Mouse (Mus musculus): ENCODE results near the gene Zdhhc17.

The Zdhhc17 gene

DNA sequence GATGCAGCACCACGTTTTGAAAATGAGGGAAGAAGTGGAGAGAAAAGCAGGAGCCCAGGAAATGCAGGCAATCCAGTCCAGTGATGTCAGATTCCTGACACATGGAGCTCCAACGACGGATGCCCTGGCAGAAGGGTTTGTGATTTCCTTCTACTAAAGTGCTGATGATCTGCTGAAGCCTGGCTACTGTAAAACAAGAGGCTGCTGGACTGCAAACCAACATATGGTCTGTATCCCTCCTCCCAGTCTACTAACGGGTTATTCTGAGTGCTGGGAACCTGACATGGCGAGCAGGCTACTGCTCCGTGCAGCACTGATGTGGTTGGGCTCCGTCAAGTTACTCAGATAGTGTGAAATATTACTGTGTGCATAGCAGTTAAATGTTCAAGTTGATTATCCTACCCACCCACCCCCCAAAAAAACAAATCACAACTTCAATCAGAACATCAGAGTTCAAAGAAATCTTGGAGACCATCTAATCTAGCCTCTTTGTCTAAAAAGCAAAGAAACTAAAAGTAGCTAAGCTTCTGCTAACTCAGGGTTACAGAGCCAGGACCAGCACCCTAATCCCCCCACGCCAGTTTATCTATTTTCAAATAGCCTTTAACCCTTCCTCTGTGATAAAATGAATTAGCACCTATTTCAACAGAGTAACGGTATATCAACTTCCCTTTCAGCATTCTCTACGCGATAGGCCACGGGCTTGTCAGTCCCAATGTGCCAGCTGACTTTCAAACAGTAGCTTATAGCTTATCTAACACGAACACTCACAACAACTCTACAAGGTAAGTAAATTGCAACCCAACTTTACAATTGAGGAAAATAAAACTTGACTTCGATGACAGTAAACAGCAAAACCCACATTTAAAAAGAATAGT lies 4.1 kb downstream of the Zdhhc17 start:
- no peak for DNase-seq (ENCODE audit: low spot score)

- DNase-seq (ENCODE audit: low spot score) = no peak
Observed at GRCm38 (mm10) chr10:111004220-111004619, 5.7 kb downstream of the Zdhhc17 start.

DNA sequence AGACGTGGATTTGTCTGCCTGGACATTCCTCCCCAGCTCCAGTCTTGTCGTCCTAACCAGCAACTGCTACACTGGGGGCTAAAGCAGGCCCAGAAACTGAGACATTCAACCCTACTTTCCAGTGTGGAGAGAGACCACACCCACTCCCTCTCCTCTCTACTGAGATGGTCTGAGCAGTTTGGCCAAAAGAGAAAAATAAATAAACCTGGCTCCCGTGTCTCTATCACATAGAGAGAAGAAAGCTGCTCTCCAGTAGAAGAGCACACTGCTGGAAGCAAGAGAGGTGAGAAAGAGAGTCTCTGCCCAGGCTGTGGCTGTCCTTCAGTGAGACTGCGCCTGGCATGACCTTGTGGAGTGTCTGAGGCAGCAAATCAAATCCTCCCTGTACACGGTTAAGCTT lies 10.7 kb downstream of the Zdhhc17 start:
- DNase-seq (ENCODE audit: low spot score) = no peak

DNA sequence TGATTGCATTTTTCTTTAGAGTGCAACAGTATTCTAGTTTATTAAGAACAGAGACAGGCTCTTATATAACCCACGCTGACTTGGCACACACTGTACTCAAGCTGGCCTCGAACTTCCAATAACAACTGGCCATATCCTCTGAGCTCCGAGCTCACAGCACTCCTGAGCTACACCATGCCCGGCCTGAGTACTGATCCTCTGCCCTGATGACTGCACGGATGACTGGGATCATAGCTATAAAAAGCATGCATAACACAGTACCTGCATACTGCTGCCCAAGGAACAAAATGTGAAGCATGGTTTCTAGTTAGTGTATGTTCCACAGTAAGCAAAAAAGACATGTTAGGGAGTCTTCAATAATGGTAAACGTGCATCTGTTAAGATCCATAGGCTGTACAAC lies 12.8 kb downstream of the Zdhhc17 start:
- no peak for DNase-seq (ENCODE audit: low spot score)

- DNase-seq (ENCODE audit: low spot score) = no peak
Observed at GRCm38 (mm10) chr10:110994761-110995160, 15.2 kb downstream of the Zdhhc17 start.

GRCm38 (mm10) chr10:110993249-110993648 lies 16.7 kb downstream of the Zdhhc17 start:
- DNase-seq (ENCODE audit: low spot score) = no peak

DNA sequence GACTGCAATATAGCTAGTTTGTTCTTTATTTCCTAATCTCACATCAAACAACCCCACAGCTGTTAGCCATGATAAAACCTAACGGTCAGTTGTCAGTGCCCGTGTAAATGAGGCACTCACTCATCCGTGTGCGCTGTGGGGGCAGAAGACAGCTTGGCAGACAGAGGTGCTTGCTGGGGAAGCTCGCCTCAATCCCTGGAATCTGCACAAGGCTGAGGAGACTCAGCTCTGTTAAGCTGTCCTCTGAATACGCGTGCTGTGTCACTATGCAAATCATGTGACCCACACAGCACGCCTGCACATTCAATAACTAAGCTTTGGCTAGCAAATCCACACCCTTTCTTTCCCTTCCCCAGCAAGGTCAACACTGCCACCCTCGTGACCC lies 17.9 kb downstream of the Zdhhc17 start:
- no peak for DNase-seq (ENCODE audit: low spot score)

DNA sequence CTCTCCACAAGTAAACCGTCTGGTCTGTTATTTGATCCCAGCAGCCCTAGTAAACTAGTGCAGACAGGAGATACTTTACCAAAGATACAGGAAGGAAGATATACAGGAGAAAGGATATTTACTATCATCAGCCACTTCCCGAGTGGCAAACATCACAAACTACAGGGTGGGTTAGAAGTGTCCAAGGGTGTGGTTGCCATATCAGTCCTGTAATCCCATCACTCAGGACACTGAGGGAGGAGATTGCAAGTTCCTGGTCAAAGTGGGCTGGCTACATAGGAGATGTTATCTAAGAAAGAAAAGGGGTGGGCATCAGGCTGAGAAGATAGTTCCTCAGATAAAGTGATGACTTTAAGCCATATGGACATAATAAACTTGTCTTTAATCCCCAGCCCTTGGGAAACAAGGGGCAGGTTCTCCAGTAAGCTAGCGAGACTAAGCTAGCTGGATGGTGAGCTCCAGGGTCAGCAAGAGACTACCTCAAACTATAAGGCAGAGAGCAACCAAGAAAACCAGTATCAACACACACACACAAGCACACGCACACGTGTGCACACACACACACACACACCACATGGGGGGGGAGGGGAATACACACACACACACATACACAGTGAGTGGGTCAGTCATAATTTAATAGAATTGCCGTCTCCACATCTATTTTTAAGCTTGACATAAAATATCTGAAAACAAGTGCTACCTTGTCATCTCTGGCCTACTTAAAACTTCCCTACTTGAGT lies 18.5 kb downstream of the Zdhhc17 start:
- no peak for DNase-seq (ENCODE audit: low spot score)

DNA sequence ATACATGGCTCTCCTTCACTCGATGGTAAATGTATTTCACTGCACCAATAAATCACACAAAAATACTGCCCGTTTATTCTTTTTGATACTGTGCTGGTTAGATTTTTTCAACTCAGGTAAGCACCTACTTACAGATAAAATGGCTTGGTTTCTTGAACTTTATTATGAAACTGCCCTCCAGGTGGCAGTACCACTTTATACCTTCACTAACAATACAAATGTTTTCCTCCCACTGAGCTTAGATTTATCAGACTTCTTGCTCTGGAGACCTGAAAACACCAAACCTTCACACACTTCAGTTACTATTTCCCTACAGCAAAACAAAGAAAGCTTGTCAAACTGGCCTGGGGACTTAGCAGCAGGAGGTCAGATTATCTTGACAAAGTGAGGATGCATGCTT lies 20.2 kb downstream of the Zdhhc17 start:
- DNase-seq (ENCODE audit: low spot score) = no peak

DNA sequence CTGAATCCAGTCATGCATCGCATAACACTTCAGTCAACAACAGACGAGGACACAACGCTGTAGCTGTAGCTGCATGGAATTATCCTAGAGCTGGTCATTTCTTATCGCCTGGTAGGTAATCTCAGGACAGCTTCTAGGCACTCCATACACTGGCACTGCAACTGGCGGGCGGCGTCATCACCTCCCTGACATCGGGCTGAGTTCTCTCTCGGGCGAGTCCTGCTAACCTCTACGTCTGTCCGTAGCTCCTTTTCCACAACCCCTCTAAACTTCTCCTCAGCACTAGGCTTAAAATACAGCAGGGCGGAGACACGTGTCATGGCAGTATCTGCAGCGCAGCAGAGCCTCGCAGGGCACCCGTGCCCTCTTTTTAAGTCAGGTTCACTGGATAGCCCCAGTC lies 23.3 kb downstream of the Zdhhc17 start:
- no peak for DNase-seq (ENCODE audit: low spot score)

DNA sequence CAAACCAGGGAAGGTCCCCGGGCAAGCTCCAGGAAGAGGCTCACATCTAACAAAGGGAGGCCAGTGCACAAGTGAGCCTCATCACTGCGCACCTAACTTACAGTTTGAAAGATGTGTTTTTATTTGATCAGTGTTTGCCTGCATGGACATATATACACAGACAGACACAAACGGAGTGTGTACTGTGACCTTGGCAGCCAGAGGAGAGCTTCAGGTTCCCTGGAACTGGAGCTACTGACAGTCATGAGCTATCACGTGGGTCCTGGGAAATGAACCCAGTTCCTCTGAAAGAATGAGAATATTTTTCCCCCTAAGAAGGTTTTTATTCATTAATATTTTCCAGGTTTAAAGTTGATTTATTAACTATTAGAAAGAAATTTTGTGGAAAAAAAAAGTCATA lies 27.2 kb downstream of the Zdhhc17 start:
- no peak for DNase-seq (ENCODE audit: low spot score)

- DNase-seq (ENCODE audit: low spot score) = no peak
Observed at GRCm38 (mm10) chr10:110980441-110980840, 29.5 kb downstream of the Zdhhc17 start.

DNA sequence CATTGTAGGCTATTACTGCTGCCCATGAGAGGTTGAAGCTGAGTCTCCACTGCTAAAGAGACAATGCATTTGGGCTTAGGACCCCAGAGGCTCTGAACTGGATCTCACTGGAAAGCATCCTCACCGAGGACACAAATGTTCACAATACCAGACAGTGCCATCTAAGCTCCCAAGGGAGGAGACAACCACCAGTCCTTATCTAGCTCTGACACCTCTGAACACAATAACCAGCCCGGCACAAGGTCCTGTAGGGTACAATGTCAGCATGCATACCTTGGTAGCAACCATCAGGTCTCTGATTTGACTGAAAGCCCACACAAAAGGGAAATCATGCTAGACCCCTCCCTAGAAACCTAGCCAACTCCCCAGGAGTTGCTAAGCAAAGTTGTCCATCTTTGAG lies 30.5 kb downstream of the Zdhhc17 start:
- no peak for DNase-seq (ENCODE audit: low spot score)

DNA sequence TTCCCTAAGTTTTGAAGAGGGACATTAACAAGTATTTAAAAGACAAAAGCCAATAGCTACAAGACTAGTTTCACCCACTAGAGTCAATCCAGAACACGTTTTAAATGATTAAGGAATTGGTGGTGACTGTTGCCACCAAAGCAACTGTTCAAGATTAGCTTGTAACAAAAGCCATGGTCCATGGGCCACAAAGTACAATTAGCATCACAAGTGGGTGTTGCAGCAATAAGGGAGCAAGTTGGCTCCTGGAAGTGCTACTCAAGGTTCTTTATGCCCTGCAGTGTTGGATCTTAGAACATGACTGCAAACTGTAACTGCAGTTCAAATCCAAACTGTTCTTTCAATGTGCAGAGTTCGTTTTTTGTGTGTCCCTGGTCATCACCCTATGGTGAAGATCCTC lies 32.6 kb downstream of the Zdhhc17 start:
- DNase-seq (ENCODE audit: low spot score) = no peak

GRCm38 (mm10) chr10:110976046-110976445 lies 33.9 kb downstream of the Zdhhc17 start:
- DNase-seq (ENCODE audit: low spot score) = no peak

- DNase-seq (ENCODE audit: low spot score) = no peak
Observed at GRCm38 (mm10) chr10:110974885-110975284, 35.1 kb downstream of the Zdhhc17 start.

- DNase-seq (ENCODE audit: low spot score) = no peak
Observed at GRCm38 (mm10) chr10:110974463-110974862, 35.5 kb downstream of the Zdhhc17 start.

DNA sequence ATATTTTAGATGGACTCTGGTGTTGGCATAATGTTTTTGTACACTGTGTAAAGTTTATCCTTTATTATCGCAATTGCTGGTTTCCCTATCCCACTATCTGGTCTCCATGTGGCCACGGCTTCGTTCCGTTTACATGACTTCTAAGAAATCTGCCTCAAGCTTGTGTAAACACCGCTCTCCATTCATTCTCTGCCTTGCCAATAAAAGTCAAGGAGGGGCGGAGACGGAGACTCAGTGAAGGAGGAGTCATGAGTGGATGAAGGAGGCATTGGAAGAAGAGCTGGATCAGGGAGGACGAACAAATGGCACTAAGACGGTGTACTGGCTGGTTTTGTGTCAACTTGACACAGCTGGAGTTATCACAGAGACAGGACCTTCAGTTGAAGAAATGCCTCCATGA lies 37.9 kb downstream of the Zdhhc17 start:
- no peak for DNase-seq (ENCODE audit: low spot score)

DNA sequence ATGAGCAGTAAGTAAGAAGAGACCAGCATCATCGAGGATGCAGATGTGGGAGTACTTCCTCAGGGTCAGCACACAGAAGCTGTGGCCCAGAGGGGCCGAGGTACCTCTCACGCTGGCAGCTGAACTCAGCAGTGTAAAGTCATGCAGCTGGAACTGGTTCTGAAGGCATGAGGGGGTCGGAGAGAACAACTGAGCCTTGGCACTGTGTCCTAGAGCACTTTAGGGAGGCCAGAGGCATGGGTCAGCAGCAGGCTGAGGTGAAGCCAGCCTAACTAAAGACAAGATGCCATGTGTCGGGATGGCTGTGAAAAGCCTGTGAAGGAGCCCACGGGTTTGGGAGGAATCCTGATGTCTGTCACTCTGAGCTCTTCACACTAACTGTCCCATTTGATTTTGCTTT lies 38.5 kb downstream of the Zdhhc17 start:
- DNase-seq (ENCODE audit: low spot score) = no peak

- no peak for DNase-seq (ENCODE audit: low spot score)
Observed at GRCm38 (mm10) chr10:110971044-110971443, 38.9 kb downstream of the Zdhhc17 start.

DNA sequence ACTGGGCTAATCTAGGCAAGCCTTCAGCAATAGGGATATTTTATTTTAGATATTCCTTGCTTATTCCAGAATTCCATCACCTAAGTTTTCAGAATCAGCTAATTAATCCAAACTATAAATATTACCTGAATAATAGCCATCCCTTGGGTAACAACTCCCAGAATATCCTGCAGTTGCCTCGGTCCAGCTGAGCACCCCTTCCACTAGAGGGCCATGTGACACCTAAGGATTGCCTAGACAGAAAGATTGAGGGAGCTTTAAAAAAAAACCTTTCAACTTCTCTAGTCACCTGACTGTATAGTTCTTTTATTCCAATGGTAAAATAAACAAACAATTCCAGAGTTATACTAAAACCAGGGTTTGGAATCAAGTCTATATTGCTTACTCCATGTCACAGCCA lies 47.8 kb downstream of the Zdhhc17 start:
- DNase-seq (ENCODE audit: low spot score) = no peak

DNA sequence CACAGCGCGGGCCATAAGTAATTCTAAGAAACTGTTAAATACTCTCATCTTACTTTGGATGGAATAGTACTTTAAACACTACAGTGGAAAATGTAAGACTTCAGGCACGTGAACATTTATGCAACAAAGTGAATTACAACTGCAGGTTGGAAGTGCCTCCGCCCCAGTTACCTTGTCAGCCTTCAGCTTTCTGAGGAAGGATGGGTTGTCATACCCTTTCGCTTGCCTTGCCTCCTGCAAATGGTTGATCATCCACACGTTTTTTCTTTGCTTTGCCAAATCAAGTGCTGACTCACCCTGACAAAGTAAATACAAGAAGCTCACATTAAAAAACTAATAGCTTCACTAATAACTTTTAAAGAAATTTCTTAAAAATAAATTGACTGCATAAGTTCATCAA lies 49.1 kb downstream of the Zdhhc17 start:
- no peak for DNase-seq (ENCODE audit: low spot score)

GRCm38 (mm10) chr10:110959781-110960180 lies 50.2 kb downstream of the Zdhhc17 start:
- DNase-seq (ENCODE audit: low spot score) = no peak

- DNase-seq (ENCODE audit: low spot score) = no peak
Observed at GRCm38 (mm10) chr10:110958879-110959278, 51.1 kb downstream of the Zdhhc17 start.

Data from urinary bladder, postnatal 10 days (tissue).